17 mouse cellular contexts compared by ENCODE assay signal in genomic region chr7:135810971-135811370, GRCm38 (mm10).
A peak's percentile ranks its signal among the peaks of the same experiment; 100 is the strongest.
DNase-seq lines count a peak whose midpoint lies in the region; ATAC-seq and TF ChIP-seq lines count a peak whose summit lies in the region.
"Had no signal": no experiment of that assay in that cellular context is flagged by ENCODE, and none has a peak within 500 bp of the region (broad histone marks: within the 10 kb centered on the region; RNA-seq: fewer than 3 reads in every experiment).

No protein-coding gene starts in this region.

- peak; percentile 80 for DNase-seq in lung, embryonic 14.5 days
- DNase-seq in lung, adult 18-20 months, result no peak
- peak; percentile 82 for DNase-seq in Muller cell, postnatal 12 days (ENCODE audit: inconsistent ontology term)
- DNase-seq in NIH3T3 (ENCODE audit: low read depth), result peak; percentile 38
- no peak for DNase-seq in B cell, adult 2 months
- DNase-seq: adrenal gland, postnatal 36 days; cerebellum, postnatal 36 days; gastrocnemius, postnatal 36 days; kidney, adult 8-10 months had no signal

- H3K4me1 ChIP-seq in hindbrain, embryonic 16.5 days (ENCODE audit: control insufficient read depth, insufficient read depth, low read depth, low read length), result peaks cover 7% of the 10 kb centered on the region
- H3K4me1 ChIP-seq in hindbrain, embryonic 12.5 days, result peaks cover 9% of the 10 kb centered on the region
- peaks cover 9% of the 10 kb centered on the region for H3K4me1 ChIP-seq in lung, embryonic 14.5 days (ENCODE audit: insufficient read depth)
- H3K4me1 ChIP-seq in intestine, embryonic 15.5 days (replicated peaks), result 0 out of 2 replicates have a peak, but pooled peaks cover 3% of the 10 kb centered on the region

- no peaks in the 10 kb centered on the region for H3K9me3 ChIP-seq in hindbrain, embryonic 16.5 days (ENCODE audit: control insufficient read depth, low read length)
- no peaks in the 10 kb centered on the region for H3K9me3 ChIP-seq in hindbrain, embryonic 12.5 days (replicated peaks)
- H3K9me3 ChIP-seq in lung, embryonic 14.5 days (ENCODE audit: low read depth, low read length), result no peaks in the 10 kb centered on the region
- no peaks in the 10 kb centered on the region for H3K9me3 ChIP-seq in intestine, embryonic 15.5 days
- H3K9me3 ChIP-seq: heart, embryonic 13.5 days; limb, embryonic 15.5 days; megakaryocyte, embryonic 14.5 days had no signal

- no peak for TF ChIP-seq CTCF in lung, embryonic 14.5 days (IDR thresholded peaks at IDR 0.05; ENCODE audit: low read depth)

- H3K27me3 ChIP-seq in hindbrain, embryonic 16.5 days (replicated peaks; ENCODE audit: control insufficient read depth, insufficient read depth, low read length), result no peaks in the 10 kb centered on the region
- no peaks in the 10 kb centered on the region for H3K27me3 ChIP-seq in hindbrain, embryonic 12.5 days
- H3K27me3 ChIP-seq in lung, embryonic 14.5 days (ENCODE audit: insufficient read depth, low read length), result no peaks in the 10 kb centered on the region
- no peaks in the 10 kb centered on the region for H3K27me3 ChIP-seq in intestine, embryonic 15.5 days (replicated peaks)
- H3K27me3 ChIP-seq: limb, embryonic 15.5 days had no signal

- 53% methylated on average over 9 of the region's 9 CpGs for WGBS in hindbrain, embryonic 16.5 days
- WGBS in hindbrain, embryonic 12.5 days, result 77% methylated on average over 9 of the region's 9 CpGs
- 63% methylated on average over 9 of the region's 9 CpGs for WGBS in lung, embryonic 14.5 days
- 73% methylated on average over 9 of the region's 9 CpGs for WGBS in intestine, embryonic 15.5 days

- no peak overlapping the region for H3K27ac ChIP-seq in hindbrain, embryonic 16.5 days (ENCODE audit: low read depth, low read length)
- no peak overlapping the region; the same call in 1 of the 2 replicates for H3K27ac ChIP-seq in hindbrain, embryonic 12.5 days
- H3K27ac ChIP-seq in lung, embryonic 14.5 days (ENCODE audit: low read depth), result peak overlapping the region; percentile 26; the same call in 1 of the 2 replicates
- no peak overlapping the region for H3K27ac ChIP-seq in intestine, embryonic 15.5 days
- H3K27ac ChIP-seq: heart, embryonic 13.5 days; layer of hippocampus, adult 2 months; left cerebral cortex, adult 2 months; limb, embryonic 15.5 days had no signal

- H3K36me3 ChIP-seq in hindbrain, embryonic 16.5 days (ENCODE audit: control insufficient read depth, insufficient read depth, low read length), result no peaks in the 10 kb centered on the region
- no peaks in the 10 kb centered on the region for H3K36me3 ChIP-seq in hindbrain, embryonic 12.5 days
- H3K36me3 ChIP-seq in lung, embryonic 14.5 days (ENCODE audit: insufficient read depth), result no peaks in the 10 kb centered on the region
- H3K36me3 ChIP-seq in intestine, embryonic 15.5 days, result no peaks in the 10 kb centered on the region
- H3K36me3 ChIP-seq: heart, embryonic 13.5 days; limb, embryonic 15.5 days had no signal

- no peak overlapping the region for H3K4me2 ChIP-seq in hindbrain, embryonic 16.5 days (ENCODE audit: low read length)
- no peak overlapping the region for H3K4me2 ChIP-seq in hindbrain, embryonic 12.5 days (replicated peaks)
- no peak overlapping the region for H3K4me2 ChIP-seq in lung, embryonic 14.5 days
- H3K4me2 ChIP-seq in intestine, embryonic 15.5 days (replicated peaks), result no peak overlapping the region
- H3K4me2 ChIP-seq: heart, embryonic 13.5 days; limb, embryonic 15.5 days had no signal

- H3K9ac ChIP-seq in hindbrain, embryonic 16.5 days (ENCODE audit: low read depth, low read length), result peak overlapping the region; percentile 8; the same call in 1 of the 2 replicates
- no peak overlapping the region for H3K9ac ChIP-seq in hindbrain, embryonic 12.5 days
- no peak overlapping the region for H3K9ac ChIP-seq in lung, embryonic 14.5 days
- H3K9ac ChIP-seq in intestine, embryonic 15.5 days, result no peak overlapping the region
- H3K9ac ChIP-seq: heart, embryonic 13.5 days; limb, embryonic 15.5 days had no signal

- no peak for ATAC-seq in hindbrain, embryonic 16.5 days
- ATAC-seq in hindbrain, embryonic 12.5 days (ENCODE audit: low FRiP score), result no peak
- peak; percentile 44; the same call in 1 of the 2 replicates for ATAC-seq in lung, embryonic 14.5 days (ENCODE audit: insufficient read depth)
- no peak for ATAC-seq in intestine, embryonic 15.5 days

- no peak overlapping the region for H3K4me3 ChIP-seq in hindbrain, embryonic 16.5 days (ENCODE audit: low read length)
- no peak overlapping the region for H3K4me3 ChIP-seq in hindbrain, embryonic 12.5 days
- no peak overlapping the region for H3K4me3 ChIP-seq in lung, embryonic 14.5 days (ENCODE audit: low read depth, low read length)
- H3K4me3 ChIP-seq in intestine, embryonic 15.5 days (replicated peaks), result no peak overlapping the region
- H3K4me3 ChIP-seq: heart, embryonic 13.5 days; layer of hippocampus, adult 2 months; left cerebral cortex, adult 2 months; limb, embryonic 15.5 days; megakaryocyte, embryonic 14.5 days had no signal

Comparison
In these comparisons a context has a peak if more than half of its experiments do, and no peak if none do; other contexts are left out.
1. DNase-seq: peak in lung, embryonic 14.5 days (single experiment), Muller cell, postnatal 12 days (single experiment) and NIH3T3 (single experiment); none in lung, adult 18-20 months (0 of 2) and B cell, adult 2 months (0 of 2).